Mouse (Mus musculus): ENCODE results near the gene Exosc2. TPM values are rescaled to one million over a fixed set of nuclear protein-coding genes. Genes with fewer than 3 reads are reported as not detected.

Gene Exosc2
- 64.9 and 73.6 TPM in 2 replicates for polyA plus RNA-seq (2014; fragmentation: Nextera tagmentation; extraction: Ambion mirVana)

DNA sequence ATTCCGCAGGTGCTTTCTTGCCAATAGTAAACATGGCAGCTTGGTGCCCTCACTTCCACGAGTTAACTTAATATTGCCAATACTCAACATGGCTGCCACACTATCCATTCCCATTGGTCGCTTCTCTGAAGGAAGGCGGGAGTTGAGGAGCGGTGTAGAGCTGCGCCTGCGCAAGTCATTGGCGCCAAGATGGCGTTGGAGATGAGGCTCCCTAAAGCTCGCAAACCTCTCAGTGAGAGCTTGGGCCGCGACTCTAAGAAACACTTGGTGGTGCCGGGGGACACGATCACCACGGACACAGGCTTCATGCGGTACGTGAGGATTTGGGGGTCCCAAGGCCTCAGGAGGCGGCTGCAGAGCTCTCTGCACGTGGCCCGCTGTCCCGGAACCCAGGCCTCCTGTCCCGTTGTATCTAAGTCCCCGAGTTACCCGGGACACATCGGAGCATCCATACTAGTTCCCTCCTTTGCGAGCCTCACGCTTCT is at the start of gene Exosc2:
Gene Exosc2, plus strand, starts transcription at position 165 of the 485 bp plus-strand sequence.
- peak; percentile 98 for ATAC-seq (ENCODE audit: low FRiP score, low TSS enrichment)
- Histone ChIP-seq H3K4me1 (ENCODE audit: control insufficient read depth, insufficient read depth, low read length) (peaks cover 11% of the 10 kb centered on the region; the same call in 1 of the 2 replicates), H3K9me3 (ENCODE audit: control insufficient read depth, low read length) (no peaks in the 10 kb centered on the region), H3K36me3 (ENCODE audit: control insufficient read depth, insufficient read depth, low read length) (peaks cover 32% of the 10 kb centered on the region), H3K4me2 (replicated peaks; ENCODE audit: low read depth, low read length) (peak within 1 kb of the TSS; percentile 79), H3K4me3 (ENCODE audit: low read length) (peak within 1 kb of the TSS; percentile 86), H3K27ac (ENCODE audit: low read depth, low read length) (peak within 1 kb of the TSS; percentile 78; the same call in 1 of the 2 replicates), H3K27me3 (ENCODE audit: control insufficient read depth, insufficient read depth, low read length) (no peaks in the 10 kb centered on the region), H3K9ac (ENCODE audit: low read depth, low read length) (peak within 1 kb of the TSS; percentile 88)
- WGBS: under 1% methylated on average over 27 of the region's 27 CpGs

GRCm38 (mm10) chr2:31633531-31633930 is 37.0 kb upstream of the Exosc2 start:
- 64% methylated on average over 3 of the region's 3 CpGs for WGBS
- no peak for ATAC-seq (ENCODE audit: low FRiP score, low TSS enrichment)
- H3K4me3 ChIP-seq (ENCODE audit: low read length): no peak overlapping the region
- H3K4me1 ChIP-seq (ENCODE audit: control insufficient read depth, insufficient read depth, low read length): peaks cover 17% of the 10 kb centered on the region
- H3K27ac ChIP-seq (ENCODE audit: low read depth, low read length): no peak overlapping the region
- H3K9me3 ChIP-seq (ENCODE audit: control insufficient read depth, low read length): no peaks in the 10 kb centered on the region
- no peak overlapping the region for H3K9ac ChIP-seq (ENCODE audit: low read depth, low read length)
- H3K27me3 ChIP-seq (ENCODE audit: control insufficient read depth, insufficient read depth, low read length): peaks cover 70% of the 10 kb centered on the region
- H3K36me3 ChIP-seq (ENCODE audit: control insufficient read depth, insufficient read depth, low read length): no peaks in the 10 kb centered on the region
- no peak overlapping the region for H3K4me2 ChIP-seq (replicated peaks; ENCODE audit: low read depth, low read length)

GRCm38 (mm10) chr2:31635281-31636137 is 35.0 kb upstream of the Exosc2 start:
- ATAC-seq (ENCODE audit: low FRiP score, low TSS enrichment): no peak
- Histone ChIP-seq H3K27ac (ENCODE audit: low read depth, low read length) (no peak overlapping the region), H3K4me2 (replicated peaks; ENCODE audit: low read depth, low read length) (peak overlapping the region; percentile 32), H3K4me1 (ENCODE audit: control insufficient read depth, insufficient read depth, low read length) (peaks cover 17% of the 10 kb centered on the region), H3K27me3 (ENCODE audit: control insufficient read depth, insufficient read depth, low read length) (peaks cover 90% of the 10 kb centered on the region), H3K36me3 (ENCODE audit: control insufficient read depth, insufficient read depth, low read length) (no peaks in the 10 kb centered on the region), H3K4me3 (ENCODE audit: low read length) (peak overlapping the region; percentile 24), H3K9me3 (ENCODE audit: control insufficient read depth, low read length) (no peaks in the 10 kb centered on the region), H3K9ac (ENCODE audit: low read depth, low read length) (no peak overlapping the region; the same call in 1 of the 2 replicates)
- WGBS: under 1% methylated on average over 51 of the region's 52 CpGs

GRCm38 (mm10) chr2:31636138-31636741 is 34.3 kb upstream of the Exosc2 start:
- H3K4me2 ChIP-seq (replicated peaks; ENCODE audit: low read depth, low read length): peak overlapping the region; percentile 32; the same call in 1 of the 2 replicates
- ATAC-seq (ENCODE audit: low FRiP score, low TSS enrichment): no peak
- H3K9ac ChIP-seq (ENCODE audit: low read depth, low read length): no peak overlapping the region
- peaks cover 20% of the 10 kb centered on the region for H3K4me1 ChIP-seq (ENCODE audit: control insufficient read depth, insufficient read depth, low read length)
- no peaks in the 10 kb centered on the region for H3K36me3 ChIP-seq (ENCODE audit: control insufficient read depth, insufficient read depth, low read length)
- peak overlapping the region; percentile 24 for H3K4me3 ChIP-seq (ENCODE audit: low read length)
- under 1% methylated on average over 47 of the region's 48 CpGs for WGBS
- H3K27ac ChIP-seq (ENCODE audit: low read depth, low read length): no peak overlapping the region
- no peaks in the 10 kb centered on the region for H3K9me3 ChIP-seq (ENCODE audit: control insufficient read depth, low read length)
- H3K27me3 ChIP-seq (ENCODE audit: control insufficient read depth, insufficient read depth, low read length): peaks cover 97% of the 10 kb centered on the region

DNA sequence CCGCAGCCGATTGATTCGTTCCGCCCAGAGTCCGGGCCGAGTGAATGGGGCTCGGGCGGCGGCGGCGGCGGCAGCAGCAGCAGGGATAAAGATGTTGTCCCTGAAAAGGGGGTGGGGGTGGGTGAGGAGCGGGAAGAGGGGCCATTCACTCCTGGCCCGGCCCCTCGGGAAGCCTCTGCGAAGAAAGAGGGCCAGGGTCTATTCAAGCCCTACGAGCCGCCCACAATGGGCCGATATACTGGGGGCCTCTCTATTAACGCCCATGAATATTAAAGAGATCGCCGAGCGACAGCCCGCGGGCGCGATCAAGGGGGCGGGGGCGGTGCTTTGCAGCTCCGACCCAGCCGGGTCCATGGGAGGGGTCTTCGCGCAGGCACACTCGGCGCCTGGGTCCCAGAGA is 33.8 kb upstream of the Exosc2 start:
- H3K9me3 ChIP-seq (ENCODE audit: control insufficient read depth, low read length): no peaks in the 10 kb centered on the region
- H3K4me3 ChIP-seq (ENCODE audit: low read length): peak overlapping the region; percentile 24
- peaks cover 20% of the 10 kb centered on the region for H3K4me1 ChIP-seq (ENCODE audit: control insufficient read depth, insufficient read depth, low read length)
- no peak overlapping the region for H3K9ac ChIP-seq (ENCODE audit: low read depth, low read length)
- 0% methylated on average over 35 of the region's 35 CpGs for WGBS
- H3K4me2 ChIP-seq (replicated peaks; ENCODE audit: low read depth, low read length): peak overlapping the region; percentile 32; the same call in 1 of the 2 replicates
- H3K27me3 ChIP-seq (ENCODE audit: control insufficient read depth, insufficient read depth, low read length): peaks cover 98% of the 10 kb centered on the region
- ATAC-seq (ENCODE audit: low FRiP score, low TSS enrichment): no peak
- no peaks in the 10 kb centered on the region for H3K36me3 ChIP-seq (ENCODE audit: control insufficient read depth, insufficient read depth, low read length)
- no peak overlapping the region for H3K27ac ChIP-seq (ENCODE audit: low read depth, low read length)

DNA sequence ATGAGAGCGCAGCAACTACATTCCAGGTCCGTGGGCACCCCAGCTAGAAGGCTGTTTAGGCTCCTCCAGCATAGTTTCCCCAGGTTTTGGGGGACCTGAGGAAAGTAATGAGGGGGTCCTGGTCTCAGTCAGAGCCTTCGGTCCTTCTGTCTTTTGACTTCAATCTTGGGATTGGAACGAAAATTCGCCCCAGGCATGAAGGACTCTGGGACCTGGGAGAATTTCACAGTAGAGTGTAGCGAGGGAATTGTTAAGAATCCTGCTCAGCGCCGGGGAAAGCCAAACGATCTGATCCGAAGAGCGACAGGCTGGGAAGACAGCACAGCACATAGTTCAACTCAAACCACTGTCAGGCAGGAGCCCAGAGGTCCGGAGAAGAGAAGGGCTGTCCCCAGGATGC is 33.2 kb upstream of the Exosc2 start:
- 2% methylated on average over 12 of the region's 12 CpGs for WGBS
- Histone ChIP-seq H3K27ac (ENCODE audit: low read depth, low read length) (no peak overlapping the region), H3K36me3 (ENCODE audit: control insufficient read depth, insufficient read depth, low read length) (no peaks in the 10 kb centered on the region), H3K4me1 (ENCODE audit: control insufficient read depth, insufficient read depth, low read length) (peaks cover 20% of the 10 kb centered on the region), H3K4me2 (replicated peaks; ENCODE audit: low read depth, low read length) (no peak overlapping the region; the same call in 1 of the 2 replicates), H3K9ac (ENCODE audit: low read depth, low read length) (no peak overlapping the region), H3K9me3 (ENCODE audit: control insufficient read depth, low read length) (no peaks in the 10 kb centered on the region), H3K4me3 (ENCODE audit: low read length) (0 out of 2 replicates have a peak overlapping the region, but pooled peaks have one; percentile 24), H3K27me3 (ENCODE audit: control insufficient read depth, insufficient read depth, low read length) (peaks cover 98% of the 10 kb centered on the region)
- no peak for ATAC-seq (ENCODE audit: low FRiP score, low TSS enrichment)

DNA sequence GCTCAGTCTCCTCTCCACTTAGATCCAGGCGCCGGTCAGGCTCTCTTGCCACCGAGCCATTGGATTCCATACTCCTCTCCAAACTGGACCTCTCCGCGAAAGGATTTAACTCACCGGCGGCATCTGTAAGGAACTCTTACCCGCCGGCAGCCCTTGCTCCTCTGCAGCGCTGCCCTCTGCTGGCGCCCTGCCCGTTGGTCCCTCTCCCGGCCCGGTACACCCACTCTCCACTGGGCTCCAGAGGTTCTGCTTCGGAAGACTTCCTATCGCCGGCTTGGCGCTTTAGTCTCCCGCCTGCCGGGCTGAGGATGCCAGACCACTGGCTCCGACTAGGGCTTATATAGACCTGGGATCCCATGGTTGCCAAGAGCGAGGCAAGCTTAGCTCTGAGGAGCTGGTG is 32.7 kb upstream of the Exosc2 start:
- Histone ChIP-seq H3K4me1 (ENCODE audit: control insufficient read depth, insufficient read depth, low read length) (peaks cover 20% of the 10 kb centered on the region), H3K27ac (ENCODE audit: low read depth, low read length) (no peak overlapping the region), H3K9ac (ENCODE audit: low read depth, low read length) (no peak overlapping the region), H3K4me2 (replicated peaks; ENCODE audit: low read depth, low read length) (no peak overlapping the region; the same call in 1 of the 2 replicates), H3K36me3 (ENCODE audit: control insufficient read depth, insufficient read depth, low read length) (no peaks in the 10 kb centered on the region), H3K27me3 (ENCODE audit: control insufficient read depth, insufficient read depth, low read length) (peaks cover 98% of the 10 kb centered on the region), H3K4me3 (ENCODE audit: low read length) (no peak overlapping the region), H3K9me3 (ENCODE audit: control insufficient read depth, low read length) (no peaks in the 10 kb centered on the region)
- ATAC-seq (ENCODE audit: low FRiP score, low TSS enrichment): no peak
- under 1% methylated on average over 22 of the region's 22 CpGs for WGBS

GRCm38 (mm10) chr2:31638581-31639465 is 31.7 kb upstream of the Exosc2 start:
- Histone ChIP-seq H3K27me3 (ENCODE audit: control insufficient read depth, insufficient read depth, low read length) (peaks cover 98% of the 10 kb centered on the region), H3K27ac (ENCODE audit: low read depth, low read length) (no peak overlapping the region), H3K36me3 (ENCODE audit: control insufficient read depth, insufficient read depth, low read length) (no peaks in the 10 kb centered on the region), H3K4me2 (replicated peaks; ENCODE audit: low read depth, low read length) (no peak overlapping the region), H3K4me1 (ENCODE audit: control insufficient read depth, insufficient read depth, low read length) (peaks cover 20% of the 10 kb centered on the region), H3K9ac (ENCODE audit: low read depth, low read length) (no peak overlapping the region), H3K9me3 (ENCODE audit: control insufficient read depth, low read length) (no peaks in the 10 kb centered on the region), H3K4me3 (ENCODE audit: low read length) (no peak overlapping the region; the same call in 1 of the 2 replicates)
- ATAC-seq (ENCODE audit: low FRiP score, low TSS enrichment): no peak
- under 1% methylated on average over 30 of the region's 34 CpGs for WGBS

Measured in kidney, embryonic 14.5 days (tissue).